Mouse (Mus musculus) lung, postnatal 0 days (tissue): ENCODE data around the gene Vnn3. TPM values are rescaled to one million over a fixed set of nuclear protein-coding genes. Genes with fewer than 3 reads are reported as not detected.

ENCODE experiments used
- ATAC-seq: fragments of 200-750 bp; cut with Nextera tagmentation; 2 replicates; pipeline ENCODE4 v1.8.0; 2017; ENCODE audit warnings: moderate library complexity
- DNase-seq: peaks from one replicate; pipeline ENCODE4 v3.0.0-alpha.2; 2016; ENCODE audit warnings: low spot score
- H3K27ac ChIP-seq: fragments of 300-500 bp; sonication (generic); 2 replicates; pipeline ENCODE4 v1.5.1; 2014; ENCODE audit warnings: antibody characterized with exemption, mild to moderate bottlenecking, low read length, mixed read lengths
- H3K27me3 ChIP-seq: fragments of 300-500 bp; sonication (generic); replicated peaks from 2 replicates; pipeline ENCODE4 v1.6.1; 2014; ENCODE audit warnings: low read length, mixed read lengths; ENCODE audit not compliant: insufficient read depth
- H3K36me3 ChIP-seq: fragments of 300-500 bp; sonication (generic); 2 replicates; pipeline ENCODE4 v1.6.1; 2014; ENCODE audit warnings: low read length, mixed read lengths; ENCODE audit not compliant: insufficient read depth
- H3K4me1 ChIP-seq: fragments of 300-500 bp; sonication (generic); 2 replicates; pipeline ENCODE4 v1.6.1; 2014; ENCODE audit warnings: antibody characterized with exemption, low read depth, low read length, mixed read lengths; ENCODE audit not compliant: insufficient read depth
- H3K4me2 ChIP-seq: fragments of 300-500 bp; sonication (generic); replicated peaks from 2 replicates; pipeline ENCODE4 v1.6.1; 2014; ENCODE audit warnings: low read depth, mild to moderate bottlenecking, low read length, moderate library complexity, mixed read lengths
- H3K4me3 ChIP-seq: fragments of 300-500 bp; sonication (generic); 2 replicates; pipeline ENCODE4 v1.5.1; 2014; ENCODE audit warnings: low read depth, low read length
- H3K9ac ChIP-seq: fragments of 300-500 bp; sonication (generic); replicated peaks from 2 replicates; pipeline ENCODE4 v1.6.1; 2014; ENCODE audit warnings: low read depth, mild to moderate bottlenecking
- H3K9me3 ChIP-seq: fragments of 300-500 bp; sonication (generic); 2 replicates; pipeline ENCODE4 v1.6.1; 2016; ENCODE audit warnings: low read length, mixed read lengths
- CTCF ChIP-seq: IDR thresholded peaks from 2 replicates; pipeline ENCODE4 v1.5.1; 2016; ENCODE audit warnings: antibody characterized with exemption, mild to moderate bottlenecking
- EP300 ChIP-seq: IDR thresholded peaks from 2 replicates; pipeline ENCODE4 v1.6.1; 2016; ENCODE audit warnings: antibody characterized with exemption, mild to moderate bottlenecking, control low read depth
- WGBS: fragments of 180-500 bp; shearing (Covaris S2); extraction: QIAGEN DNeasy Blood & Tissue Kit; methylation state at CpG from one replicate; pipeline ENCODE4 v1.1.7; 2014; 5-methylcytosine and 5-hydroxymethylcytosine counted together
- polyA plus RNA-seq: library from polyadenylated mRNA; unstranded; fragments of >200 nt; fragmentation: Nextera tagmentation; extraction: Ambion mirVana; gene quantifications from 2 replicates; pipeline ENCODE4 v1.2.1, GENCODE M21; 2015

Vnn3 gene
- 17.2 and 18.5 TPM in 2 replicates for polyA plus RNA-seq

- 28% methylated on average over 4 of the region's 4 CpGs for WGBS
These were observed at the start of gene Vnn3 for GRCm38 (mm10) chr10:23851228-23851912. Vnn3 (plus strand) TSS chr10:23851462.

GRCm38 (mm10) chr10:23802911-23803310, 48.4 kb upstream of the Vnn3 start:
- Histone ChIP-seq H3K9me3 (no peaks in the 10 kb centered on the region), H3K27me3 (no peaks in the 10 kb centered on the region), H3K27ac (no peak overlapping the region), H3K9ac (no peak overlapping the region), H3K4me3 (no peak overlapping the region), H3K4me2 (no peak overlapping the region), H3K4me1 (0 out of 2 replicates have a peak, but pooled peaks cover 5% of the 10 kb centered on the region), H3K36me3 (0 out of 2 replicates have a peak, but pooled peaks cover 19% of the 10 kb centered on the region)
- TF ChIP-seq CTCF (no peak), EP300 (no peak)
- DNase-seq (no peak), ATAC-seq (no peak)
- 34% methylated on average over 3 of the region's 3 CpGs for WGBS

More at GRCm38 (mm10) chr10:23851228-23851912, at the start of gene Vnn3:
- no peak within 1 kb of the TSS for H3K4me3 ChIP-seq
- H3K27ac ChIP-seq: peak within 1 kb of the TSS; percentile 80
- H3K4me2 ChIP-seq: peak within 1 kb of the TSS; percentile 30
- peaks cover 4% of the 10 kb centered on the region; the same call in 1 of the 2 replicates for H3K4me1 ChIP-seq
- DNase-seq (peak; percentile 84), ATAC-seq (peak; percentile 61)
- no peak within 1 kb of the TSS for H3K9ac ChIP-seq
- H3K9me3 ChIP-seq: no peaks in the 10 kb centered on the region
- H3K36me3 ChIP-seq: no peaks in the 10 kb centered on the region
- H3K27me3 ChIP-seq: no peaks in the 10 kb centered on the region
- no peak for TF ChIP-seq CTCF
- peak; percentile 68 for TF ChIP-seq EP300

GRCm38 (mm10) chr10:23804665-23805064, 46.6 kb upstream of the Vnn3 start:
- H3K9me3 ChIP-seq: no peaks in the 10 kb centered on the region
- DNase-seq: no peak
- H3K36me3 ChIP-seq: 0 out of 2 replicates have a peak, but pooled peaks cover 23% of the 10 kb centered on the region
- no peak overlapping the region for H3K27ac ChIP-seq
- 0 out of 2 replicates have a peak, but pooled peaks cover 4% of the 10 kb centered on the region for H3K4me1 ChIP-seq
- H3K4me2 ChIP-seq: no peak overlapping the region
- H3K9ac ChIP-seq: no peak overlapping the region
- 82% methylated on average over 3 of the region's 3 CpGs for WGBS
- TF ChIP-seq EP300 (no peak), CTCF (no peak)
- no peak for ATAC-seq
- H3K4me3 ChIP-seq: no peak overlapping the region
- no peaks in the 10 kb centered on the region for H3K27me3 ChIP-seq

DNA sequence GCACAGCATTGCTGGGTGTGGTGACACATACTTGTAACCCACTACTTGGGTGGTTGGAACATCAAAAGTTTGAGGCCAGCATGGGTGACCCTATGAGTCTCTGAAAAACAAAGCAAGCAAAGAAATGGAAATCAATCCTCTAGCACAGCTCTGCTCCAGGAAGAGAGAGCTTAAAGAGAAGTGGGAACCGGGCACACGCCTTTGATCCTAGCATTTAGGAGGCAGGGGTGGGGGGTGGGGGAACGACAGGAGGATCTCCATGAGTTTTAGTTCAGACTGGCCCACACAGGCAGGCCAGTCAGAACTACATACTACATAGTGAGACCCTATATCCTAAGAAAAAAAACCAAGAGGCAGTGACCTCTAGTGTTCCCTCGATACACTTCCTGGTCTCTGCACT, 45.1 kb upstream of the Vnn3 start:
- no peak for DNase-seq
- no peak overlapping the region for H3K4me3 ChIP-seq
- H3K9me3 ChIP-seq: no peaks in the 10 kb centered on the region
- 46% methylated on average over 4 of the region's 4 CpGs for WGBS
- 0 out of 2 replicates have a peak, but pooled peaks cover 23% of the 10 kb centered on the region for H3K36me3 ChIP-seq
- no peak overlapping the region for H3K9ac ChIP-seq
- H3K27ac ChIP-seq: no peak overlapping the region
- H3K4me2 ChIP-seq: no peak overlapping the region
- TF ChIP-seq EP300: no peak
- TF ChIP-seq CTCF: no peak
- H3K4me1 ChIP-seq: no peaks in the 10 kb centered on the region
- no peaks in the 10 kb centered on the region for H3K27me3 ChIP-seq
- ATAC-seq: no peak

- no peak for ATAC-seq
- H3K9ac ChIP-seq: no peak overlapping the region
- TF ChIP-seq EP300: no peak
- peak; percentile 89 for TF ChIP-seq CTCF
- H3K27me3 ChIP-seq: no peaks in the 10 kb centered on the region
- no peaks in the 10 kb centered on the region for H3K9me3 ChIP-seq
- H3K4me3 ChIP-seq: no peak overlapping the region
- 0 out of 2 replicates have a peak, but pooled peaks cover 7% of the 10 kb centered on the region for H3K36me3 ChIP-seq
- DNase-seq: peak; percentile 64
- H3K4me2 ChIP-seq: no peak overlapping the region
- H3K27ac ChIP-seq: no peak overlapping the region
- WGBS: 55% methylated on average over 8 of the region's 12 CpGs
- no peaks in the 10 kb centered on the region for H3K4me1 ChIP-seq
These were observed 39.4 kb upstream of the Vnn3 start for GRCm38 (mm10) chr10:23811635-23812437.

- Histone ChIP-seq H3K4me3 (no peak overlapping the region), H3K9me3 (no peaks in the 10 kb centered on the region), H3K36me3 (0 out of 2 replicates have a peak, but pooled peaks cover 7% of the 10 kb centered on the region), H3K4me2 (no peak overlapping the region), H3K4me1 (no peaks in the 10 kb centered on the region), H3K9ac (no peak overlapping the region), H3K27me3 (no peaks in the 10 kb centered on the region), H3K27ac (no peak overlapping the region)
- DNase-seq (no peak), ATAC-seq (no peak)
- TF ChIP-seq CTCF (no peak), EP300 (no peak)
These were observed 38.9 kb upstream of the Vnn3 start for GRCm38 (mm10) chr10:23812438-23812759.
